Mouse (Mus musculus) embryonic facial prominence, embryonic 11.5 days (tissue): ENCODE results near the gene Cox16. TPM values are rescaled to one million over a fixed set of nuclear protein-coding genes. Genes with fewer than 3 reads are reported as not detected.
A peak's percentile ranks its signal among the peaks of the same experiment; 100 is the strongest.
"Not testable (repeated sequence)": the region's sequence is repeated elsewhere in the genome, so short reads cannot be mapped to it uniquely, and the experiment has no call there.

Source experiments
- ATAC-seq: fragments of 200-750 bp; cut with Nextera tagmentation; replicated peaks from 2 replicates; pipeline ENCODE4 v1.8.0; 2017; ENCODE audit warnings: low read depth; ENCODE audit not compliant: insufficient number of reproducible peaks, low FRiP score, low TSS enrichment
- DNase-seq: peaks from one replicate; pipeline ENCODE4 v3.0.0-alpha.2; 2015; ENCODE audit warnings: low spot score
- H3K27ac ChIP-seq: fragments of 300-500 bp; sonication (generic); replicated peaks from 2 replicates; pipeline ENCODE4 v1.5.1; 2014; ENCODE audit warnings: mild to moderate bottlenecking, low read depth, low read length, control low read depth
- H3K27me3 ChIP-seq: fragments of 300-500 bp; sonication (generic); 2 replicates; pipeline ENCODE4 v1.6.1; 2014; ENCODE audit warnings: mild to moderate bottlenecking, low read length, moderate library complexity, mixed read lengths; ENCODE audit not compliant: control insufficient read depth, insufficient read depth
- H3K36me3 ChIP-seq: fragments of 300-500 bp; sonication (generic); replicated peaks from 2 replicates; pipeline ENCODE4 v1.6.1; 2014; ENCODE audit warnings: low read depth, mild to moderate bottlenecking, low read length, moderate library complexity, mixed read lengths; ENCODE audit not compliant: control insufficient read depth, insufficient read depth
- H3K4me1 ChIP-seq: fragments of 300-500 bp; sonication (generic); 2 replicates; pipeline ENCODE4 v1.6.1; 2014; ENCODE audit warnings: low read length, mixed read lengths; ENCODE audit not compliant: control insufficient read depth, insufficient read depth
- H3K4me2 ChIP-seq: fragments of 300-500 bp; sonication (generic); 2 replicates; pipeline ENCODE4 v1.6.1; 2014; ENCODE audit warnings: low read depth, mild to moderate bottlenecking, control low read depth, low read length, moderate library complexity
- H3K4me3 ChIP-seq: fragments of 300-500 bp; sonication (generic); 2 replicates; pipeline ENCODE4 v1.5.1; 2014; ENCODE audit warnings: low read depth, low read length, control low read depth
- H3K9ac ChIP-seq: fragments of 300-500 bp; sonication (generic); replicated peaks from 2 replicates; pipeline ENCODE4 v1.6.1; 2014; ENCODE audit warnings: mild to moderate bottlenecking, control low read depth, low read length
- H3K9me3 ChIP-seq: fragments of 300-500 bp; sonication (generic); replicated peaks from 2 replicates; pipeline ENCODE4 v1.6.1; 2016; ENCODE audit warnings: mild to moderate bottlenecking, low read length, inconsistent platforms, mixed read lengths; ENCODE audit not compliant: control insufficient read depth
- WGBS: fragments of 180-500 bp; shearing (Covaris S2); extraction: QIAGEN DNeasy Blood & Tissue Kit; methylation state at CpG from one replicate; pipeline ENCODE4 v1.1.7; 2014; 5-methylcytosine and 5-hydroxymethylcytosine counted together
- polyA plus RNA-seq: library from polyadenylated mRNA; unstranded; fragments of >200 nt; fragmentation: Nextera tagmentation; extraction: Ambion mirVana; gene quantifications from 2 replicates; pipeline ENCODE4 v1.2.1, GENCODE M21; 2014

The Cox16 gene
- polyA plus RNA-seq, 1 experiment from 2014 or later, result 133 TPM

- not testable (repeated sequence) for H3K9ac ChIP-seq, H3K4me2 ChIP-seq, H3K4me3 ChIP-seq, H3K27ac ChIP-seq, H3K4me1 ChIP-seq, H3K9me3 ChIP-seq, DNase-seq, H3K36me3 ChIP-seq, H3K27me3 ChIP-seq, ATAC-seq
- 82% methylated on average over 1 of the region's 1 CpGs for WGBS
These were observed 105.6 kb downstream of the Cox16 start, which contains the start of gene Gm4787 for GRCm38 (mm10) chr12:81379364-81379763. Gene Gm4787 (minus strand): TSS chr12:81379464.

GRCm38 (mm10) chr12:81333841-81334240, 151.1 kb downstream of the Cox16 start:
- Histone ChIP-seq H3K9me3 (no peaks in the 10 kb centered on the region), H3K27me3 (peaks cover 6% of the 10 kb centered on the region; the same call in 1 of the 2 replicates), H3K36me3 (no peaks in the 10 kb centered on the region), H3K9ac (no peak overlapping the region), H3K27ac (no peak overlapping the region), H3K4me1 (no peaks in the 10 kb centered on the region), H3K4me2 (no peak overlapping the region), H3K4me3 (no peak overlapping the region)
- no peak for DNase-seq
- 76% methylated on average over 5 of the region's 5 CpGs for WGBS
- no peak for ATAC-seq

GRCm38 (mm10) chr12:81332875-81333421, 152.0 kb downstream of the Cox16 start, which contains the start of gene Slc8a3:
Gene Slc8a3 (minus strand): TSS chr12:81333180.
- DNase-seq (peak; percentile 47), ATAC-seq (peak; percentile 54)
- Histone ChIP-seq H3K9me3 (no peaks in the 10 kb centered on the region), H3K4me3 (peak within 1 kb of the TSS; percentile 55), H3K27me3 (peaks cover 6% of the 10 kb centered on the region; the same call in 1 of the 2 replicates), H3K36me3 (no peaks in the 10 kb centered on the region), H3K4me2 (peak within 1 kb of the TSS; percentile 97), H3K27ac (no peak within 1 kb of the TSS), H3K4me1 (no peaks in the 10 kb centered on the region), H3K9ac (peak within 1 kb of the TSS; percentile 62)
- under 1% methylated on average over 43 of the region's 47 CpGs for WGBS

GRCm38 (mm10) chr12:81331937-81332874, 152.7 kb downstream of the Cox16 start:
- H3K27ac ChIP-seq, result no peak overlapping the region
- peak overlapping the region; percentile 97 for H3K4me2 ChIP-seq
- DNase-seq (peak; percentile 74), ATAC-seq (peak; percentile 77)
- H3K27me3 ChIP-seq, result peaks cover 6% of the 10 kb centered on the region; the same call in 1 of the 2 replicates
- under 1% methylated on average over 49 of the region's 54 CpGs for WGBS
- H3K4me1 ChIP-seq, result no peaks in the 10 kb centered on the region
- peak overlapping the region; percentile 62 for H3K9ac ChIP-seq
- no peaks in the 10 kb centered on the region for H3K9me3 ChIP-seq
- H3K4me3 ChIP-seq, result peak overlapping the region; percentile 55
- no peaks in the 10 kb centered on the region for H3K36me3 ChIP-seq

GRCm38 (mm10) chr12:81331046-81331638, 153.8 kb downstream of the Cox16 start:
- H3K9me3 ChIP-seq, result no peaks in the 10 kb centered on the region
- no peak overlapping the region for H3K27ac ChIP-seq
- DNase-seq, result no peak
- no peak overlapping the region for H3K9ac ChIP-seq
- no peak for ATAC-seq
- peak overlapping the region; percentile 97; the same call in 1 of the 2 replicates for H3K4me2 ChIP-seq
- no peak overlapping the region for H3K4me3 ChIP-seq
- H3K36me3 ChIP-seq, result no peaks in the 10 kb centered on the region
- no peaks in the 10 kb centered on the region for H3K4me1 ChIP-seq
- WGBS, result 33% methylated on average over 5 of the region's 5 CpGs
- peaks cover 6% of the 10 kb centered on the region; the same call in 1 of the 2 replicates for H3K27me3 ChIP-seq

GRCm38 (mm10) chr12:81324991-81325390, 159.9 kb downstream of the Cox16 start:
- ATAC-seq, result no peak
- Histone ChIP-seq H3K27ac (no peak overlapping the region), H3K9ac (no peak overlapping the region), H3K27me3 (no peaks in the 10 kb centered on the region), H3K4me2 (no peak overlapping the region), H3K36me3 (no peaks in the 10 kb centered on the region), H3K4me1 (no peaks in the 10 kb centered on the region), H3K9me3 (no peaks in the 10 kb centered on the region), H3K4me3 (no peak overlapping the region)
- DNase-seq, result no peak
- 85% methylated on average over 3 of the region's 3 CpGs for WGBS

GRCm38 (mm10) chr12:81324116-81324515, 160.8 kb downstream of the Cox16 start:
- no peak overlapping the region for H3K9ac ChIP-seq
- H3K4me2 ChIP-seq, result no peak overlapping the region
- no peaks in the 10 kb centered on the region for H3K4me1 ChIP-seq
- no peak overlapping the region for H3K4me3 ChIP-seq
- no peak overlapping the region for H3K27ac ChIP-seq
- no peaks in the 10 kb centered on the region for H3K9me3 ChIP-seq
- H3K36me3 ChIP-seq, result no peaks in the 10 kb centered on the region
- 88% methylated on average over 3 of the region's 3 CpGs for WGBS
- no peaks in the 10 kb centered on the region for H3K27me3 ChIP-seq
- ATAC-seq (no peak), DNase-seq (no peak)
